In genomic region chr15:30191931-30192668, GRCm38 (mm10) we compare ENCODE assay signal across 9 mouse cellular contexts. TPM values are rescaled to one million over a fixed set of nuclear protein-coding genes. Genes with fewer than 3 reads are reported as not detected.
DNase-seq lines count a peak whose midpoint lies in the region; ATAC-seq lines count a peak whose summit lies in the region.
"Had no signal": no experiment of that assay in that cellular context is flagged by ENCODE, and none has a peak within 500 bp of the region (broad histone marks: within the 10 kb centered on the region; RNA-seq: fewer than 3 reads in every experiment).

No protein-coding gene starts in this region.

- DNase-seq in midbrain, embryonic 14.5 days: peak; percentile 53
- no peak for DNase-seq in midbrain, embryonic 10.5 days (ENCODE audit: low spot score)
- peak; percentile 45 to 81 for DNase-seq in cerebellum, postnatal 4 days (ENCODE audit: low spot score in 2 of 2)
- DNase-seq in layer of hippocampus, postnatal 25 days (ENCODE audit: extremely low spot score in 1 of 2, low spot score in 1 of 2): peak; percentile 34 to 41
- peak; percentile 52 for DNase-seq in right cerebral cortex, postnatal 4 days
- no peak for DNase-seq in kidney, postnatal 36 days
- DNase-seq: gastrocnemius, postnatal 10 days; thymus, adult 2 months had no signal

- no peak overlapping the region for H3K27ac ChIP-seq in midbrain, embryonic 14.5 days (replicated peaks; ENCODE audit: low read depth, low read length)
- H3K27ac ChIP-seq in midbrain, embryonic 10.5 days (replicated peaks): no peak overlapping the region
- no peak overlapping the region for H3K27ac ChIP-seq in intestine, embryonic 15.5 days

- peaks cover 3% of the 10 kb centered on the region; the same call in 1 of the 2 replicates for H3K9me3 ChIP-seq in midbrain, embryonic 14.5 days (ENCODE audit: control insufficient read depth, low read length)
- no peaks in the 10 kb centered on the region for H3K9me3 ChIP-seq in midbrain, embryonic 10.5 days (replicated peaks)
- no peaks in the 10 kb centered on the region for H3K9me3 ChIP-seq in intestine, embryonic 15.5 days

- H3K4me1 ChIP-seq in midbrain, embryonic 14.5 days (ENCODE audit: control insufficient read depth, insufficient read depth, low read length): peaks cover 5% of the 10 kb centered on the region; the same call in 1 of the 2 replicates
- 0 out of 2 replicates have a peak, but pooled peaks cover 3% of the 10 kb centered on the region for H3K4me1 ChIP-seq in midbrain, embryonic 10.5 days
- no peaks in the 10 kb centered on the region for H3K4me1 ChIP-seq in intestine, embryonic 15.5 days (replicated peaks)

- no peaks in the 10 kb centered on the region for H3K36me3 ChIP-seq in midbrain, embryonic 14.5 days (ENCODE audit: control insufficient read depth, insufficient read depth, low read length)
- no peaks in the 10 kb centered on the region for H3K36me3 ChIP-seq in midbrain, embryonic 10.5 days
- H3K36me3 ChIP-seq in intestine, embryonic 15.5 days: no peaks in the 10 kb centered on the region

- no peak overlapping the region for H3K4me3 ChIP-seq in midbrain, embryonic 14.5 days (replicated peaks; ENCODE audit: low read depth, low read length)
- H3K4me3 ChIP-seq in midbrain, embryonic 10.5 days: no peak overlapping the region
- no peak overlapping the region for H3K4me3 ChIP-seq in intestine, embryonic 15.5 days (replicated peaks)

- no peak overlapping the region for H3K4me2 ChIP-seq in midbrain, embryonic 14.5 days (ENCODE audit: low read length)
- H3K4me2 ChIP-seq in intestine, embryonic 15.5 days (replicated peaks): no peak overlapping the region

- H3K9ac ChIP-seq in midbrain, embryonic 14.5 days (replicated peaks; ENCODE audit: low read length): no peak overlapping the region
- no peak overlapping the region for H3K9ac ChIP-seq in intestine, embryonic 15.5 days

- peak; percentile 64; the same call in 1 of the 2 replicates for ATAC-seq in midbrain, embryonic 14.5 days (ENCODE audit: low FRiP score, low TSS enrichment)
- ATAC-seq in intestine, embryonic 15.5 days: no peak

- H3K27me3 ChIP-seq in midbrain, embryonic 14.5 days (ENCODE audit: control insufficient read depth, insufficient read depth, low read length): no peaks in the 10 kb centered on the region
- H3K27me3 ChIP-seq in midbrain, embryonic 10.5 days (ENCODE audit: low read depth, poor library complexity, severe bottlenecking): no peaks in the 10 kb centered on the region
- no peaks in the 10 kb centered on the region for H3K27me3 ChIP-seq in intestine, embryonic 15.5 days (replicated peaks)

- WGBS in midbrain, embryonic 14.5 days: 51% methylated on average over 5 of the region's 5 CpGs
- WGBS in midbrain, embryonic 10.5 days: 63% methylated on average over 5 of the region's 5 CpGs
- 70% methylated on average over 5 of the region's 5 CpGs for WGBS in intestine, embryonic 15.5 days

RNA-seq across cellular contexts. Expression of gene Ctnnd2, which starts 19.7 kb away (rescaled TPM):
- polyA plus RNA-seq in midbrain, embryonic 14.5 days (2014; fragmentation: Nextera tagmentation; extraction: Ambion mirVana): 61.2 and 74.9 TPM in 2 replicates
- polyA plus RNA-seq in midbrain, embryonic 10.5 days (2016; fragmentation: Nextera tagmentation; extraction: Ambion mirVana): 22.7 and 23.9 TPM in 2 replicates
- 100 to 1,000 TPM; 212 to 235 TPM for total RNA-seq in layer of hippocampus, postnatal 25 days (2021)
- polyA plus RNA-seq in intestine, embryonic 15.5 days (2015; fragmentation: Nextera tagmentation; extraction: Ambion mirVana): 1.7 and 2.0 TPM in 2 replicates

Comparison
In these comparisons a context has a peak if more than half of its experiments do, and no peak if none do; other contexts are left out.
1. DNase-seq: peak in midbrain, embryonic 14.5 days (single experiment), cerebellum, postnatal 4 days (2 of 2), layer of hippocampus, postnatal 25 days (2 of 2) and right cerebral cortex, postnatal 4 days (single experiment); none in midbrain, embryonic 10.5 days (single experiment) and kidney, postnatal 36 days (0 of 2).